Mouse (Mus musculus): Measurements from ENCODE around the gene Mkrn2os. TPM values are rescaled to one million over a fixed set of nuclear protein-coding genes. Genes with fewer than 3 reads are reported as not detected.

Mkrn2os gene
- polyA plus RNA-seq, 1 experiment from 2014 or later, result 27.4 TPM

DNA sequence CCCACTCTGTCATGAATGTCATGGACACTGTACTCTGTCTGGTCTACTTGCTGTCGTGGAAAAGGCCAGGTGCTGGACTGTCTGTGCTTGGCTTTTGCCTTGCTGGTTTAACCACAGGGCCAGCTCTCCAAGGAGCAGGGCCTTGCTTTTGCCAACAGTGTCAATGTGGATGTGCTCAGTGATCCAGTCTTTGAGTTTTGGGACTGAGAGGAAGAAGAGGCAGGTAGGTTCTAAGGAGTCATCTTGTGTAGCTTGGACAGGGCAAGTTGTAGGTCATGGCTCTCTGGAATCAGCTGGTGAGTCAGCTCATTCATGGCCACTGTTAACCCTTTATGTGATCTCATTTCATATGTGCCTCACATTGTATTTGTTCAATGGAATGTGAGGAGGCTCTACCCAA lies 14.1 kb upstream of the Mkrn2os start:
- H3K36me3 ChIP-seq (ENCODE audit: control insufficient read depth, insufficient read depth, low read length), result peaks cover 4% of the 10 kb centered on the region; the same call in 1 of the 2 replicates
- H3K27ac ChIP-seq (replicated peaks), result no peak overlapping the region
- ATAC-seq (ENCODE audit: low FRiP score, low TSS enrichment) (no peak), DNase-seq (ENCODE audit: low spot score) (no peak)
- TF ChIP-seq EP300 (optimal IDR thresholded peaks at IDR 0.05) (no peak), CTCF (IDR thresholded peaks at IDR 0.05; ENCODE audit: low read depth) (no peak)
- H3K9me3 ChIP-seq (ENCODE audit: control insufficient read depth, low read length), result no peaks in the 10 kb centered on the region
- WGBS, result 69% methylated on average over 1 of the region's 1 CpGs
- H3K4me3 ChIP-seq (ENCODE audit: low read depth, low read length), result no peak overlapping the region
- H3K4me2 ChIP-seq (replicated peaks; ENCODE audit: low read depth), result no peak overlapping the region
- 0 out of 2 replicates have a peak, but pooled peaks cover 3% of the 10 kb centered on the region for H3K4me1 ChIP-seq (replicated peaks; ENCODE audit: control insufficient read depth, insufficient read depth)
- no peaks in the 10 kb centered on the region for H3K27me3 ChIP-seq (ENCODE audit: control insufficient read depth, insufficient read depth, low read length)
- H3K9ac ChIP-seq (ENCODE audit: low read length), result no peak overlapping the region

DNA sequence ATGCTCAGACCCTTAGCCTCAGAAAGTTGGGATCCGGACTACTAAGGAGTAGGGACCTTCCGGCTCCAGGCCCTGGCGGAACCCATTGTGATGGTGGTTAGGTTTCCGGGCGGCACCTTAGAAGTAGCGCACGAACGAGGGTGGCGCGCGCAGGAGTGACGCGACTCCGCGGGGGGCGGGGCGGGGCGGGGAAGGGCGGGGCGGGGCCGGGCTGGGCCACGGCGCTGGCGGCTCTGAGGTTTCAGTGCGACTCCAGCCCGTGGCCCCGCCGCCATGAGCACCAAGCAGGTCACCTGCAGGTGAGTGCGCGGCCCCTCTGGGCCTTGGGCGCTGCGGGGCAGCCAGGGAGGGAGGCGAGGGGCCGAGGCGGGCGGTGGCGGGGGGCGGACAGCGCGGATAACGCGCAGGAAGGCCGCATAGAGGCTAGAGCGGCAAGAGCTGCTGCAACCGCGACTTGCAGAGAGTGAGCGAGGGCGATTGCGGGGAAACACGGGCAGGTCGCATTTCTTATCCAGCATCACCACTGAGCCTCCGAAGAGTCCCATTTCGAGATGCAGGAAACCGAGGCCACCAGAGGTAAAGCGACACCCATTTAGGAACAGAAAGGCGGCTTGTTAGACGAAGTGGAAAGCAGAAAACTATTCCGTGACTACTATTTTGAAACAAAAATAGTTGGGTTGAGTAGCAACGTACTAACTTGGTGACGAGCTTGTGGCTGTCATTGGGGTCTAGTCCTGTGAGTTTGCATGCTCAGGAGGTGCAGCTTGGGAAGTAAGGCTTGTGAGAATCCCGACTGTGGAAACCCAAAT lies 9.5 kb upstream of the Mkrn2os start, which contains the start of gene Mkrn2:
Gene Mkrn2, plus strand, starts transcription at position 188 of the 809 bp plus-strand sequence.
- DNase-seq (ENCODE audit: low spot score), result peak; percentile 91
- Histone ChIP-seq H3K9ac (ENCODE audit: low read length) (peak within 1 kb of the TSS; percentile 92), H3K4me2 (replicated peaks; ENCODE audit: low read depth) (peak within 1 kb of the TSS; percentile 71), H3K27me3 (ENCODE audit: control insufficient read depth, insufficient read depth, low read length) (no peaks in the 10 kb centered on the region), H3K27ac (replicated peaks) (peak within 1 kb of the TSS; percentile 85), H3K4me3 (ENCODE audit: low read depth, low read length) (peak within 1 kb of the TSS; percentile 87), H3K36me3 (ENCODE audit: control insufficient read depth, insufficient read depth, low read length) (no peaks in the 10 kb centered on the region), H3K9me3 (ENCODE audit: control insufficient read depth, low read length) (no peaks in the 10 kb centered on the region), H3K4me1 (replicated peaks; ENCODE audit: control insufficient read depth, insufficient read depth) (0 out of 2 replicates have a peak, but pooled peaks cover 3% of the 10 kb centered on the region)
- ATAC-seq (ENCODE audit: low FRiP score, low TSS enrichment), result peak; percentile 94
- TF ChIP-seq CTCF (IDR thresholded peaks at IDR 0.05; ENCODE audit: low read depth), result no peak
- TF ChIP-seq EP300 (optimal IDR thresholded peaks at IDR 0.05), result no peak
- under 1% methylated on average over 59 of the region's 61 CpGs for WGBS

- ATAC-seq (ENCODE audit: low FRiP score, low TSS enrichment), result peak; percentile 18; the same call in 1 of the 2 replicates
- H3K4me1 ChIP-seq (replicated peaks; ENCODE audit: control insufficient read depth, insufficient read depth), result 0 out of 2 replicates have a peak, but pooled peaks cover 3% of the 10 kb centered on the region
- H3K9me3 ChIP-seq (ENCODE audit: control insufficient read depth, low read length), result no peaks in the 10 kb centered on the region
- WGBS, result 67% methylated on average over 4 of the region's 4 CpGs
- no peak for DNase-seq (ENCODE audit: low spot score)
- H3K36me3 ChIP-seq (ENCODE audit: control insufficient read depth, insufficient read depth, low read length), result no peaks in the 10 kb centered on the region
- TF ChIP-seq EP300 (optimal IDR thresholded peaks at IDR 0.05), result no peak
- TF ChIP-seq CTCF (IDR thresholded peaks at IDR 0.05; ENCODE audit: low read depth), result peak; percentile 20; the same call in 1 of the 2 replicates
- no peak overlapping the region for H3K9ac ChIP-seq (ENCODE audit: low read length)
- peak overlapping the region; percentile 87; the same call in 1 of the 2 replicates for H3K4me3 ChIP-seq (ENCODE audit: low read depth, low read length)
- H3K27ac ChIP-seq (replicated peaks), result no peak overlapping the region
- H3K27me3 ChIP-seq (ENCODE audit: control insufficient read depth, insufficient read depth, low read length), result no peaks in the 10 kb centered on the region
- H3K4me2 ChIP-seq (replicated peaks; ENCODE audit: low read depth), result peak overlapping the region; percentile 17; the same call in 1 of the 2 replicates
Measured at GRCm38 (mm10) chr6:115601322-115601714, 8.9 kb upstream of the Mkrn2os start.

GRCm38 (mm10) chr6:115595667-115596066 lies 3.3 kb upstream of the Mkrn2os start:
- H3K4me1 ChIP-seq (replicated peaks; ENCODE audit: control insufficient read depth, insufficient read depth), result no peaks in the 10 kb centered on the region
- WGBS, result 60% methylated on average over 3 of the region's 3 CpGs
- no peak overlapping the region for H3K27ac ChIP-seq (replicated peaks)
- no peak for TF ChIP-seq EP300 (optimal IDR thresholded peaks at IDR 0.05)
- no peak for TF ChIP-seq CTCF (IDR thresholded peaks at IDR 0.05; ENCODE audit: low read depth)
- no peak overlapping the region for H3K4me2 ChIP-seq (replicated peaks; ENCODE audit: low read depth)
- H3K36me3 ChIP-seq (ENCODE audit: control insufficient read depth, insufficient read depth, low read length), result no peaks in the 10 kb centered on the region
- no peak overlapping the region for H3K4me3 ChIP-seq (ENCODE audit: low read depth, low read length)
- ATAC-seq (ENCODE audit: low FRiP score, low TSS enrichment), result no peak
- H3K9ac ChIP-seq (ENCODE audit: low read length), result no peak overlapping the region
- H3K9me3 ChIP-seq (ENCODE audit: control insufficient read depth, low read length), result no peaks in the 10 kb centered on the region
- no peak for DNase-seq (ENCODE audit: low spot score)
- no peaks in the 10 kb centered on the region for H3K27me3 ChIP-seq (ENCODE audit: control insufficient read depth, insufficient read depth, low read length)

- no peak overlapping the region for H3K4me2 ChIP-seq (replicated peaks; ENCODE audit: low read depth)
- H3K27ac ChIP-seq (replicated peaks), result no peak overlapping the region
- no peak for DNase-seq (ENCODE audit: low spot score)
- H3K4me1 ChIP-seq (replicated peaks; ENCODE audit: control insufficient read depth, insufficient read depth), result no peaks in the 10 kb centered on the region
- no peaks in the 10 kb centered on the region for H3K36me3 ChIP-seq (ENCODE audit: control insufficient read depth, insufficient read depth, low read length)
- no peaks in the 10 kb centered on the region for H3K27me3 ChIP-seq (ENCODE audit: control insufficient read depth, insufficient read depth, low read length)
- no peak for TF ChIP-seq EP300 (optimal IDR thresholded peaks at IDR 0.05)
- no peak for TF ChIP-seq CTCF (IDR thresholded peaks at IDR 0.05; ENCODE audit: low read depth)
- 80% methylated on average over 3 of the region's 3 CpGs for WGBS
- no peak overlapping the region for H3K9ac ChIP-seq (ENCODE audit: low read length)
- ATAC-seq (ENCODE audit: low FRiP score, low TSS enrichment), result no peak
- no peak overlapping the region for H3K4me3 ChIP-seq (ENCODE audit: low read depth, low read length)
- H3K9me3 ChIP-seq (ENCODE audit: control insufficient read depth, low read length), result no peaks in the 10 kb centered on the region
Measured at GRCm38 (mm10) chr6:115594463-115594862, 2.1 kb upstream of the Mkrn2os start.

DNA sequence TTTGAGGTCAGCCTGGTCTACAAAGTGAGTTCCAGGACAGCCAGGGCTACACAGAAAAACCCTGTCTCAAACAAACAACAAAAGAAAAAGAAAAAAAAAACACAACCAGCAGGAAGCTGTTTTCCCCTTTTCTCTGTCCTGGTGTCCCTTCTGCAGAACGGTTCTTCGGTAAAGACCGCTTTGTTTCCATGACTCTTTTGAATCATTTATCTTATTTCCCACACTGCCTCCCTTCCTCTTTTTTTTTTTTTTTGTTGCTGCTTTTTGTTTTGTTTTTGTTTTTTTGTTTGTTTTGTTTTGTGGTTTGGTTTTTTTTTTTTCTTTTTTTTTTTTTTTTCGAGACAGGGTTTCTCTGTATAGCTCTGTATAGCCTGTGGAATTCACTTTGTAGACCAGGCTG lies 876 bp upstream of the Mkrn2os start:
- H3K4me2 ChIP-seq (replicated peaks; ENCODE audit: low read depth), result no peak overlapping the region
- no peaks in the 10 kb centered on the region for H3K9me3 ChIP-seq (ENCODE audit: control insufficient read depth, low read length)
- no peak overlapping the region for H3K9ac ChIP-seq (ENCODE audit: low read length)
- TF ChIP-seq CTCF (IDR thresholded peaks at IDR 0.05; ENCODE audit: low read depth), result no peak
- no peak for TF ChIP-seq EP300 (optimal IDR thresholded peaks at IDR 0.05)
- H3K4me3 ChIP-seq (ENCODE audit: low read depth, low read length), result no peak overlapping the region
- H3K27me3 ChIP-seq (ENCODE audit: control insufficient read depth, insufficient read depth, low read length), result no peaks in the 10 kb centered on the region
- ATAC-seq (ENCODE audit: low FRiP score, low TSS enrichment) (no peak), DNase-seq (ENCODE audit: low spot score) (no peak)
- no peaks in the 10 kb centered on the region for H3K36me3 ChIP-seq (ENCODE audit: control insufficient read depth, insufficient read depth, low read length)
- H3K27ac ChIP-seq (replicated peaks), result no peak overlapping the region
- H3K4me1 ChIP-seq (replicated peaks; ENCODE audit: control insufficient read depth, insufficient read depth), result no peaks in the 10 kb centered on the region
- 91% methylated on average over 4 of the region's 4 CpGs for WGBS

All from stomach, postnatal 0 days (tissue).